Mouse (Mus musculus) urinary bladder, adult 2 months (tissue): Measurements from ENCODE around the gene Rftn2. TPM values are rescaled to one million over a fixed set of nuclear protein-coding genes. Genes with fewer than 3 reads are reported as not detected.

Source experiments
- DNase-seq: peaks from one replicate; pipeline ENCODE4 v3.0.0; 2022; ENCODE audit warnings: low spot score
- polyA plus RNA-seq: library from polyadenylated mRNA; depleted of rRNA; stranded (reverse); fragments of >200 nt; gene quantifications from 2 replicates; pipeline ENCODE4 v1.2.3, GENCODE M21; 2012; rRNA removed

Gene Rftn2
- polyA plus RNA-seq, 1 experiment: 7.1 TPM

- no peak for DNase-seq
Measured at GRCm38 (mm10) chr1:55123561-55123960, 103.0 kb downstream of the Rftn2 start.

GRCm38 (mm10) chr1:55123046-55123445, 103.5 kb downstream of the Rftn2 start:
- DNase-seq: no peak

Other genes with a start within 250 kb of the Rftn2 start
- gene Sf3b1, start 199.3 kb downstream of the Rftn2 start, polyA plus RNA-seq: 156 and 180 TPM in 2 replicates
- gene Coq10b, start 174.0 kb downstream of the Rftn2 start, polyA plus RNA-seq: 63.1 and 78.4 TPM in 2 replicates
- gene Hspe1, start 138.7 kb downstream of the Rftn2 start, polyA plus RNA-seq: 149 and 170 TPM in 2 replicates
- gene Hspd1, start 138.5 kb downstream of the Rftn2 start, polyA plus RNA-seq: 81.3 and 84.3 TPM in 2 replicates
- 47.7 and 50.7 TPM in 2 replicates for gene Mob4, start 95.6 kb downstream of the Rftn2 start, polyA plus RNA-seq
- 1.6 and 1.9 TPM in 2 replicates for gene Mars2, start 10.4 kb upstream of the Rftn2 start, polyA plus RNA-seq
- gene Boll, start 136.7 kb upstream of the Rftn2 start, polyA plus RNA-seq: 0.07 TPM in 1 of 2 replicates, not detected in the other
- gene Plcl1, start 179.1 kb upstream of the Rftn2 start, polyA plus RNA-seq: 6.7 and 9.2 TPM in 2 replicates